Mouse (Mus musculus): ENCODE data around the gene Sepsecs.
"Not testable (repeated sequence)": the region's sequence is repeated elsewhere in the genome, so short reads cannot be mapped to it uniquely, and the experiment has no call there.

Sepsecs gene

GRCm38 (mm10) chr5:52669426-52670191, at the start of gene Sepsecs:
Gene Sepsecs, minus strand, starts transcription at chr5:52669708.
- DNase-seq: peak; percentile 85 to 89

GRCm38 (mm10) chr5:52716742-52717448, 47.4 kb upstream of the Sepsecs start:
- no peak for DNase-seq

GRCm38 (mm10) chr5:52712704-52713103, 43.2 kb upstream of the Sepsecs start:
- DNase-seq: no peak

GRCm38 (mm10) chr5:52704562-52704961, 35.1 kb upstream of the Sepsecs start:
- DNase-seq: no peak

GRCm38 (mm10) chr5:52697882-52698440, 28.5 kb upstream of the Sepsecs start:
- DNase-seq: not testable (repeated sequence)

GRCm38 (mm10) chr5:52697291-52697690, 27.8 kb upstream of the Sepsecs start:
- no peak for DNase-seq

GRCm38 (mm10) chr5:52687741-52688455, 18.4 kb upstream of the Sepsecs start:
- DNase-seq: no peak

- no peak for DNase-seq
Measured at GRCm38 (mm10) chr5:52681111-52681510, 11.6 kb upstream of the Sepsecs start.

- DNase-seq: no peak
Measured at GRCm38 (mm10) chr5:52680191-52680590, 10.7 kb upstream of the Sepsecs start.

GRCm38 (mm10) chr5:52678498-52679070, 9.1 kb upstream of the Sepsecs start:
- DNase-seq: no peak

GRCm38 (mm10) chr5:52677126-52677525, 7.6 kb upstream of the Sepsecs start:
- DNase-seq: no peak

GRCm38 (mm10) chr5:52674384-52675069, 5.0 kb upstream of the Sepsecs start:
- DNase-seq: no peak

GRCm38 (mm10) chr5:52673341-52673740, 3.8 kb upstream of the Sepsecs start:
- no peak for DNase-seq

- no peak for DNase-seq
Measured at GRCm38 (mm10) chr5:52670745-52671144, 1.2 kb upstream of the Sepsecs start.

- DNase-seq: no peak
Measured at GRCm38 (mm10) chr5:52666766-52667165, 2.7 kb downstream of the Sepsecs start.

- DNase-seq: no peak
Measured at GRCm38 (mm10) chr5:52657957-52658356, 11.6 kb downstream of the Sepsecs start.

- DNase-seq: no peak
Measured at GRCm38 (mm10) chr5:52657336-52657735, 12.2 kb downstream of the Sepsecs start.

- DNase-seq: no peak
Measured at GRCm38 (mm10) chr5:52655992-52656391, 13.5 kb downstream of the Sepsecs start.

- DNase-seq: no peak
Measured at GRCm38 (mm10) chr5:52654961-52655360, 14.5 kb downstream of the Sepsecs start.

GRCm38 (mm10) chr5:52652606-52653005, 16.9 kb downstream of the Sepsecs start:
- no peak for DNase-seq

- DNase-seq: no peak
Measured at GRCm38 (mm10) chr5:52652086-52652485, 17.4 kb downstream of the Sepsecs start.
